Mouse (Mus musculus) midbrain, embryonic 10.5 days (tissue): ENCODE measurements around the gene Muc1. TPM values are rescaled to one million over a fixed set of nuclear protein-coding genes. Genes with fewer than 3 reads are reported as not detected.

Source experiments
- DNase-seq: peaks from one replicate; pipeline ENCODE4 v3.0.0-alpha.2; 2017; ENCODE audit warnings: low spot score
- H3K27ac ChIP-seq: fragments of 300-500 bp; sonication (generic); replicated peaks from 2 replicates; pipeline ENCODE4 v1.5.1; 2016; ENCODE audit warnings: mild to moderate bottlenecking
- H3K27me3 ChIP-seq: fragments of 300-500 bp; sonication (generic); 2 replicates; pipeline ENCODE4 v1.6.1; 2016; ENCODE audit warnings: low read depth, mild to moderate bottlenecking; ENCODE audit not compliant: poor library complexity, severe bottlenecking
- H3K36me3 ChIP-seq: fragments of 300-500 bp; sonication (generic); 2 replicates; pipeline ENCODE4 v1.6.1; 2016; ENCODE audit warnings: mild to moderate bottlenecking, moderate library complexity
- H3K4me1 ChIP-seq: fragments of 300-500 bp; sonication (generic); 2 replicates; pipeline ENCODE4 v1.6.1; 2016
- H3K4me3 ChIP-seq: fragments of 300-500 bp; sonication (generic); 2 replicates; pipeline ENCODE4 v1.5.1; 2016; ENCODE audit warnings: mild to moderate bottlenecking, moderate library complexity
- H3K9me3 ChIP-seq: fragments of 300-500 bp; sonication (generic); replicated peaks from 2 replicates; pipeline ENCODE4 v1.6.1; 2016; ENCODE audit warnings: mild to moderate bottlenecking
- WGBS: fragments of 180-500 bp; shearing (Covaris S2); methylation state at CpG from one replicate; pipeline ENCODE4 v1.1.7; 2016; 5-methylcytosine and 5-hydroxymethylcytosine counted together
- polyA plus RNA-seq: library from polyadenylated mRNA; unstranded; fragments of >200 nt; fragmentation: Nextera tagmentation; extraction: Ambion mirVana; gene quantifications from 2 replicates; pipeline ENCODE4 v1.2.1, GENCODE M21; 2016

Muc1 gene
- polyA plus RNA-seq, 1 experiment from 2014 or later, result 1.8 TPM

- H3K27me3 ChIP-seq, result peaks cover 33% of the 10 kb centered on the region
- H3K4me1 ChIP-seq, result peaks cover 67% of the 10 kb centered on the region
Measured at GRCm38 (mm10) chr3:89228180-89228549, 692 bp upstream of the Muc1 start.

GRCm38 (mm10) chr3:89229276-89229675 is 419 bp downstream of the Muc1 start:
- WGBS, result 63% methylated on average over 4 of the region's 4 CpGs
- Histone ChIP-seq H3K4me3 (peak overlapping the region; percentile 89; the same call in 1 of the 2 replicates), H3K27me3 (peaks cover 33% of the 10 kb centered on the region), H3K9me3 (no peaks in the 10 kb centered on the region), H3K27ac (peak overlapping the region; percentile 99; the same call in 1 of the 2 replicates), H3K36me3 (peaks cover 39% of the 10 kb centered on the region), H3K4me1 (peaks cover 56% of the 10 kb centered on the region)
- DNase-seq, result no peak

More at GRCm38 (mm10) chr3:89228180-89228549, 692 bp upstream of the Muc1 start:
- WGBS, result under 1% methylated on average over 20 of the region's 20 CpGs
- Histone ChIP-seq H3K4me3 (peak overlapping the region; percentile 89), H3K9me3 (no peaks in the 10 kb centered on the region), H3K36me3 (peaks cover 39% of the 10 kb centered on the region), H3K27ac (peak overlapping the region; percentile 99)
- peak; percentile 91 for DNase-seq

- Histone ChIP-seq H3K27me3 (peaks cover 33% of the 10 kb centered on the region), H3K9me3 (no peaks in the 10 kb centered on the region), H3K4me3 (no peak overlapping the region), H3K27ac (peak overlapping the region; percentile 4; the same call in 1 of the 2 replicates), H3K36me3 (peaks cover 38% of the 10 kb centered on the region), H3K4me1 (peaks cover 43% of the 10 kb centered on the region)
- no peak for DNase-seq
- 92% methylated on average over 2 of the region's 2 CpGs for whole genome bisulfite sequencing
Measured at GRCm38 (mm10) chr3:89230561-89230960, 1.7 kb downstream of the Muc1 start.

- H3K36me3 ChIP-seq, result peaks cover 40% of the 10 kb centered on the region
- H3K27me3 ChIP-seq, result peaks cover 33% of the 10 kb centered on the region
- H3K4me3 ChIP-seq, result no peak overlapping the region
- DNase-seq, result no peak
- no peaks in the 10 kb centered on the region for H3K9me3 ChIP-seq
- H3K4me1 ChIP-seq, result peaks cover 35% of the 10 kb centered on the region
- 72% methylated on average over 7 of the region's 7 CpGs for WGBS
- no peak overlapping the region for H3K27ac ChIP-seq
Measured at GRCm38 (mm10) chr3:89231345-89231744, 2.5 kb downstream of the Muc1 start.

GRCm38 (mm10) chr3:89231772-89232275 is 3.0 kb downstream of the Muc1 start:
- 78% methylated on average over 16 of the region's 16 CpGs for WGBS
- no peak overlapping the region for H3K27ac ChIP-seq

GRCm38 (mm10) chr3:89232614-89233013 is 3.8 kb downstream of the Muc1 start:
- Histone ChIP-seq H3K27me3 (peaks cover 33% of the 10 kb centered on the region), H3K4me3 (no peak overlapping the region), H3K4me1 (peaks cover 26% of the 10 kb centered on the region), H3K27ac (no peak overlapping the region), H3K36me3 (peaks cover 49% of the 10 kb centered on the region), H3K9me3 (no peaks in the 10 kb centered on the region)
- no peak for DNase-seq
- WGBS, result 73% methylated on average over 6 of the region's 6 CpGs

More at GRCm38 (mm10) chr3:89231772-89232275, 3.0 kb downstream of the Muc1 start:
- Histone ChIP-seq H3K4me3 (no peak overlapping the region), H3K27me3 (peaks cover 33% of the 10 kb centered on the region), H3K9me3 (no peaks in the 10 kb centered on the region), H3K36me3 (peaks cover 44% of the 10 kb centered on the region), H3K4me1 (peaks cover 33% of the 10 kb centered on the region)
- no peak for DNase-seq

GRCm38 (mm10) chr3:89233562-89234110 is 4.8 kb downstream of the Muc1 start:
- Histone ChIP-seq H3K4me3 (no peak overlapping the region), H3K27me3 (peaks cover 32% of the 10 kb centered on the region), H3K4me1 (peaks cover 21% of the 10 kb centered on the region), H3K9me3 (no peaks in the 10 kb centered on the region), H3K36me3 (peaks cover 59% of the 10 kb centered on the region), H3K27ac (0 out of 2 replicates have a peak overlapping the region, but pooled peaks have one; percentile 25)
- DNase-seq, result no peak
- WGBS, result 87% methylated on average over 14 of the region's 14 CpGs

GRCm38 (mm10) chr3:89236516-89236915 is 7.7 kb downstream of the Muc1 start:
- H3K27me3 ChIP-seq, result peaks cover 4% of the 10 kb centered on the region; the same call in 1 of the 2 replicates
- H3K36me3 ChIP-seq, result peaks cover 54% of the 10 kb centered on the region
- no peak overlapping the region for H3K4me3 ChIP-seq
- H3K27ac ChIP-seq, result no peak overlapping the region
- no peaks in the 10 kb centered on the region for H3K9me3 ChIP-seq
- WGBS, result 91% methylated on average over 10 of the region's 10 CpGs
- H3K4me1 ChIP-seq, result peaks cover 14% of the 10 kb centered on the region; the same call in 1 of the 2 replicates
- no peak for DNase-seq

- no peak overlapping the region for H3K4me3 ChIP-seq
- H3K27me3 ChIP-seq, result no peaks in the 10 kb centered on the region; the same call in 1 of the 2 replicates
- WGBS, result 95% methylated on average over 21 of the region's 21 CpGs
- peaks cover 60% of the 10 kb centered on the region for H3K36me3 ChIP-seq
- H3K4me1 ChIP-seq, result peaks cover 7% of the 10 kb centered on the region
- no peak for DNase-seq
- H3K9me3 ChIP-seq, result no peaks in the 10 kb centered on the region
- peak overlapping the region; percentile 42 for H3K27ac ChIP-seq
Measured at GRCm38 (mm10) chr3:89237682-89238081, 8.8 kb downstream of the Muc1 start.

GRCm38 (mm10) chr3:89238494-89238893 is 9.6 kb downstream of the Muc1 start:
- no peak for DNase-seq
- Histone ChIP-seq H3K27me3 (peaks cover 3% of the 10 kb centered on the region), H3K27ac (no peak overlapping the region), H3K36me3 (peaks cover 57% of the 10 kb centered on the region), H3K4me3 (no peak overlapping the region), H3K9me3 (no peaks in the 10 kb centered on the region), H3K4me1 (peaks cover 11% of the 10 kb centered on the region)
- 79% methylated on average over 12 of the region's 12 CpGs for WGBS

- H3K36me3 ChIP-seq, result peaks cover 25% of the 10 kb centered on the region
- H3K27ac ChIP-seq, result no peak overlapping the region
- DNase-seq, result peak; percentile 64
- H3K9me3 ChIP-seq, result no peaks in the 10 kb centered on the region
- H3K4me3 ChIP-seq, result no peak overlapping the region
- peaks cover 49% of the 10 kb centered on the region for H3K4me1 ChIP-seq
- H3K27me3 ChIP-seq, result peaks cover 28% of the 10 kb centered on the region
- 74% methylated on average over 9 of the region's 9 CpGs for WGBS
Measured at GRCm38 (mm10) chr3:89242331-89242895, 13.6 kb downstream of the Muc1 start.

GRCm38 (mm10) chr3:89243609-89244008 is 14.8 kb downstream of the Muc1 start:
- H3K4me3 ChIP-seq, result peak overlapping the region; percentile 86
- peaks cover 51% of the 10 kb centered on the region for H3K4me1 ChIP-seq
- H3K27me3 ChIP-seq, result peaks cover 28% of the 10 kb centered on the region
- peaks cover 25% of the 10 kb centered on the region for H3K36me3 ChIP-seq
- peak overlapping the region; percentile 93; the same call in 1 of the 2 replicates for H3K27ac ChIP-seq
- 8% methylated on average over 14 of the region's 14 CpGs for WGBS
- H3K9me3 ChIP-seq, result no peaks in the 10 kb centered on the region
- DNase-seq, result peak; percentile 58
